Mouse (Mus musculus): ENCODE data around the gene Rhbdf1. TPM values are rescaled to one million over a fixed set of nuclear protein-coding genes. Genes with fewer than 3 reads are reported as not detected.
A peak's percentile ranks its signal among the peaks of the same experiment; 100 is the strongest.

The Rhbdf1 gene
- polyA plus RNA-seq, 1 experiment from 2014 or later = 83.7 TPM

DNA sequence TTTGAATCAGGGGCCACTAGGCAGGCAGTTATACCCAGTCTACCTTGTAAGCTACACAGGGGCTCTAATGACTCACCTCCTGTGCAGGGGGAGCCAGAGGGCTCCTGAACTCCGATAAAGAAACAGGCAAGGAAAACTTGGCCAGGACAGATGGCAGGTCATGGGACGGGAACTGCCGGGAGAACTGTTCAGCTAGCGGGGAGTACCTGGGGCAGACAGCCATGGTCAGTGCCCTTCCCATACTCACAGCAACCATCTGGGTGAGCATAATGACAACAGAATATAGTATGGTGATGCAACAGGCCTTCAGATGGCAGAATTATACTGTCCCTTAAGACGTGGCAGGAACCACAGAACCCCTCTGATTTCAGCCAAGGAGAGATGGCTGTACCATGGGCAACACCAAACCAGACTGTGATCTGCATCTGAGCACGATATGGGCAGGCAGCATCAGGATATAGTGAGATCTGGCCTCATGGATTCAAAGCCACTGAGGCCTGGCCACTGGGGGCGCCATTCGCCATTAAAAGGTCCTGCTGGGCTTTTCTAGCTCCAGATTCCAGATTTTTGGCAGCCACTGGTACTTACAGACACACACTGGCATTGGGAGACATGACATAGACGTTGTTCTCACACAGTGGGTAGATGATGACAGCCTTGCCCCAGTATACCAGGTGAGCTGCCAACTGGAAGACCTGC is 14.8 kb upstream of the Rhbdf1 start:
- no peak overlapping the region for H3K4me2 ChIP-seq
- WGBS = 61% methylated on average over 9 of the region's 9 CpGs
- peaks cover 26% of the 10 kb centered on the region for H3K4me1 ChIP-seq
- peaks cover 60% of the 10 kb centered on the region for H3K36me3 ChIP-seq
- no peaks in the 10 kb centered on the region for H3K9me3 ChIP-seq
- no peaks in the 10 kb centered on the region for H3K27me3 ChIP-seq
- H3K9ac ChIP-seq = no peak overlapping the region
- no peak overlapping the region for H3K4me3 ChIP-seq
- no peak overlapping the region for H3K27ac ChIP-seq
- no peak for ATAC-seq (ENCODE audit: insufficient number of reproducible peaks, low FRiP score, low TSS enrichment, low read depth)

DNA sequence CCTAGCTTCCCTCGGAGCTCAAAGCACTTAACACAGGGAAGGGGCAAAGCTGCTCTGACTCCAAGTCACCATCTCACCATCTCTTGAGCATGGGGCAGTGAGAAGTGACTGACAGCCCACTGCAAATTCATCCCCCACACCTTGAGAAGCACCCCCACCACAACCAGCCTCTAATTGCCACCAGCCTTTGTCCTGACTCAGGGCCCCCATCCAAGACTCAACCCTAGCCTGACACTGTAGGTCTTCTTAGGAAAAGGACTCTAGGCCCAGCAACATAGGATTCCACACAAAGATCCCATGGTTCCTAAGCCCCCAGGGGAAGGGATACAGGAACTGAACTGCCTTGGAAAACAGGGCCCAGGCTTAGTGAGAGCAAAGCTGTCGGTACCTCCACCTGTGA is 14.0 kb upstream of the Rhbdf1 start:
- WGBS = 73% methylated on average over 2 of the region's 2 CpGs
- H3K4me2 ChIP-seq = no peak overlapping the region
- H3K4me3 ChIP-seq = no peak overlapping the region
- no peak overlapping the region for H3K9ac ChIP-seq
- peaks cover 63% of the 10 kb centered on the region for H3K36me3 ChIP-seq
- no peak for ATAC-seq (ENCODE audit: insufficient number of reproducible peaks, low FRiP score, low TSS enrichment, low read depth)
- peaks cover 26% of the 10 kb centered on the region for H3K4me1 ChIP-seq
- H3K27ac ChIP-seq = peak overlapping the region; percentile 68
- H3K9me3 ChIP-seq = no peaks in the 10 kb centered on the region
- H3K27me3 ChIP-seq = no peaks in the 10 kb centered on the region

DNA sequence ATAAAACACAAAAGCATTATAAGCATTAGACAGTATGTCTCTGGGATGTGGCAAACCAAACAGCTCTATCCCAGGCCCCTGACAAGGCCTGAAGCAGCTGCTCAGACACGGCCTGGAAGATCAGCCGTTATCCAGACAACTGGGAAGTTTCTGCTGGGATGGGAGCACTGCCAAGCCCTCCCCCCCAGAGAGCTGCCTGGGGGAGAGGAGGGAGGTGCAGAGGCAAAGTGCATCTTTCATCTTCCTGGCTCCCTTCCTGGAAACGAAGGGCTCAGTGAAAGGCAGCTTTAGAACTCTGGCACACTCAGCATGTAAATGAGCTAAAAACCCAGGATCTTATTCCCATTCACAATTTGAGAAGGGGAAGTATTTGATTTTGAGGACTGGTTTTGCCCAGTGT is 13.5 kb upstream of the Rhbdf1 start:
- H3K27ac ChIP-seq = peak overlapping the region; percentile 68
- 23% methylated on average over 3 of the region's 3 CpGs for WGBS
- H3K9me3 ChIP-seq = no peaks in the 10 kb centered on the region
- no peak overlapping the region for H3K4me2 ChIP-seq
- H3K4me1 ChIP-seq = peaks cover 26% of the 10 kb centered on the region
- H3K4me3 ChIP-seq = no peak overlapping the region
- H3K27me3 ChIP-seq = no peaks in the 10 kb centered on the region
- H3K36me3 ChIP-seq = peaks cover 63% of the 10 kb centered on the region
- ATAC-seq (ENCODE audit: insufficient number of reproducible peaks, low FRiP score, low TSS enrichment, low read depth) = no peak
- H3K9ac ChIP-seq = no peak overlapping the region

DNA sequence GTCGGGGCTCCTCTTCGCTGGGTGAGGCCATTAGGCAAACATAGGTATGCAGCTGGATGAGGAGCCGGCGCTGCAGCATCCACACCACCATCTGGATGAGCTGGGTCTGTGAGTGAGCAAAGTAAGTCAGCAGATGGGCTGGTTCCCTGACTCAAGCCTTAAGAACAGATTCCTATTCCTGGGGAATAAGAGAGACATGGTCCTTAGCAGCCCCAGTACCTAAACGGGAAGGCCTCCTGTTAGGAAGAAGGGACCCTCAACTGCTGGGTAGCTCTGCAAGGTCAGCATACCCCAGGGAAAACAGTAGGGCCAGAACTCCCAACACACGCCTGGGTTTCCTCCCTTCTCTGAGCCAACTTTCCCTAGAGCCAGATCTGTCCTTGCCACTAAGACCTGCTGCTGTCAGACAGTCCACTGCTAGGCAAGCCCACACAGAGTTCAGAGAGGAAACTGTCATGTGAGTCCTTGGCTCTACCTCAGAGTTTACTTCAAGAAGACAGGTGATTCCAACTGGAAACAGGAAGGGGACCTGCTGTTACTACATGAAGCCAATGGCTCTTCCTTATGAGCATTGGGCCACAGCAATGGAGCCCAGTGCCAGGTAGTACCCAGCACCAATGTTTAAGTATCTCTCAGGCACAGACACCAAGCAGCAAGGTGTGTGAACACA is 12.9 kb upstream of the Rhbdf1 start:
- Histone ChIP-seq H3K4me1 (peaks cover 26% of the 10 kb centered on the region), H3K4me3 (no peak overlapping the region), H3K27me3 (no peaks in the 10 kb centered on the region), H3K36me3 (peaks cover 62% of the 10 kb centered on the region), H3K9ac (no peak overlapping the region), H3K4me2 (no peak overlapping the region), H3K9me3 (no peaks in the 10 kb centered on the region), H3K27ac (no peak overlapping the region; the same call in 1 of the 2 replicates)
- 81% methylated on average over 6 of the region's 6 CpGs for WGBS
- ATAC-seq (ENCODE audit: insufficient number of reproducible peaks, low FRiP score, low TSS enrichment, low read depth) = no peak

DNA sequence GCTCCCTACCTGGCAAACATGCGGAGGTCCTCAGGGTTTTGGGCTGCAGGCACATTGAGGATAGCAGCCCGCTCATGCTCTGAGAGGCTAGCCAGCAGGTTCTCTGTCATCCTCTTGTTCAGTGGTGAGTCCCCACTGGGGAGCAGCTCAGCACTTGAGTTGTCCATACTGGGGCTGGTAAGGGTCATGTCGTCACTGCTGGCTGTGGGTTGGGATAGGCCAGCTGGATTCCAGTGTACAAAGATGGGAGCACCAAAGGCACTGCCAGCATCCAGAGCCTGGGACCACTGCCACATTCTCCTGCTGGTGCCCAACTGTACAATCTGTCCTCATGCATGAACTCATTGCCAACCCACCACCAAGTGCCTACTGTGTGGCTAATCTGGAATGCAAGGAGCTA is 11.8 kb upstream of the Rhbdf1 start:
- 95% methylated on average over 3 of the region's 3 CpGs for WGBS

DNA sequence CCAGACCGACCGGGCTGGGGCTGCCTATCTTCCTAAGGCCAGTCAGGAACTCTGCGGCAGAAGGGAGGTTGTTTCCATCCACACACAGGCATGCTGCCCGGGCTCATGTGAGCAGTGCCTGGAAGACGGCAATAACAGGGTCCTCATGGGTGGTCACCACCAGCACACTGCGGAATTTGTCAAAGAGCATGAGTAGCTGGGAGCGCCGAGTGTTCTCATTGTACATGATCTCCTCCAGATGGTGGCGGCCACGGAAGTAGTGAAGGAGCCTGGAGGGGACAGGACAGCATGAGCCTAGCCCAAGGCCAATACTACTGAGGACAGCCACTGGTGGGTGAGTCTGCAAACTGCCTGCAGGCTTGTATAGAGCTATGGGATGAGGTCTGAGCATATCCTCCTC is 10.7 kb upstream of the Rhbdf1 start:
- H3K27me3 ChIP-seq = no peaks in the 10 kb centered on the region
- ATAC-seq (ENCODE audit: insufficient number of reproducible peaks, low FRiP score, low TSS enrichment, low read depth) = no peak
- peaks cover 31% of the 10 kb centered on the region for H3K4me1 ChIP-seq
- no peak overlapping the region for H3K27ac ChIP-seq
- WGBS = 57% methylated on average over 10 of the region's 10 CpGs
- no peak overlapping the region for H3K4me2 ChIP-seq
- no peak overlapping the region for H3K4me3 ChIP-seq
- H3K36me3 ChIP-seq = peaks cover 68% of the 10 kb centered on the region
- H3K9me3 ChIP-seq = no peaks in the 10 kb centered on the region
- H3K9ac ChIP-seq = no peak overlapping the region

More for the DNA sequence above, 11.8 kb upstream of the Rhbdf1 start:
- no peak for ATAC-seq (ENCODE audit: insufficient number of reproducible peaks, low FRiP score, low TSS enrichment, low read depth)
- Histone ChIP-seq H3K27me3 (no peaks in the 10 kb centered on the region), H3K36me3 (peaks cover 63% of the 10 kb centered on the region), H3K9me3 (no peaks in the 10 kb centered on the region), H3K27ac (no peak overlapping the region), H3K4me2 (no peak overlapping the region), H3K9ac (no peak overlapping the region), H3K4me3 (no peak overlapping the region), H3K4me1 (peaks cover 26% of the 10 kb centered on the region)

DNA sequence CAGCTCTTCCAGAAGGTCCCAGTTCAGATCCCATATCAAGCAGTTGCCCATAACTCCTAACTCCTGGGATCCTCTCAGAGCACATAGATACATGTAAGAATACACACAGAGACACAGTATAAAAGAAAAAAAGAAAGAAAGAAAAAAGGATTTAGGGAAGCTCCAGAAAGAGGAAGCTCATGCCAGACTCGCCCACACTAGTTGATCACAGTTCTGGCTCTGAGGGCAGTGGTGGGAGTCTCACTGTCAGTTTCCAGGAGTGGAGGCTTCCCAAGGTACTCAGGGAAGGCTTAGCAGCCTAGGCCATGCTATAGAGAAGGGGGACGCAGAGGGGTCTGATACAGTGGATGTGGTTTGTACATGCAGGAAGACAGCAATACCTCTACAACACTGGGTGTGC is 9.0 kb upstream of the Rhbdf1 start:
- ATAC-seq (ENCODE audit: insufficient number of reproducible peaks, low FRiP score, low TSS enrichment, low read depth) = no peak
- Histone ChIP-seq H3K27ac (no peak overlapping the region), H3K4me1 (peaks cover 32% of the 10 kb centered on the region), H3K4me2 (no peak overlapping the region), H3K27me3 (no peaks in the 10 kb centered on the region), H3K36me3 (peaks cover 68% of the 10 kb centered on the region), H3K9me3 (no peaks in the 10 kb centered on the region), H3K4me3 (no peak overlapping the region), H3K9ac (no peak overlapping the region)
- 85% methylated on average over 2 of the region's 2 CpGs for WGBS

DNA sequence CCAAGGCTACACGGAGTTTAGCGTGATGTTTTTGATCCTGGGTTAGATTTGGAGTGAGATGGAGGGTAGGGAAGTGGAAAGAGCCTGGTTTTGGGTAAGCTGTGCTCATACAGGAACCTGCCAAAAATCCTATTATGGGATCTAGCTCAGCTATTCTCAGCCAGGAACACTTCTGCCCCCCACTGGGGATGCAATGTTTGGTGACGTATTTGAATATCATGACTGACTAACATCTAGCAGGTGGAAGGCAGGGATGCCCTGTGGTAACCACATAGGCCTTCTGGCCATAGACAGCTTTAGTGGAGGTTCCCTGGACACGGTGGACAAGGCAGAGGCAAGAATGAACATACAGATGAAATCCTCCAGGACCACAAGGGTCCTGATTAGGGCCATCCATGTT is 8.1 kb upstream of the Rhbdf1 start:
- H3K36me3 ChIP-seq = peaks cover 68% of the 10 kb centered on the region
- ATAC-seq (ENCODE audit: insufficient number of reproducible peaks, low FRiP score, low TSS enrichment, low read depth) = no peak
- no peak overlapping the region for H3K27ac ChIP-seq

DNA sequence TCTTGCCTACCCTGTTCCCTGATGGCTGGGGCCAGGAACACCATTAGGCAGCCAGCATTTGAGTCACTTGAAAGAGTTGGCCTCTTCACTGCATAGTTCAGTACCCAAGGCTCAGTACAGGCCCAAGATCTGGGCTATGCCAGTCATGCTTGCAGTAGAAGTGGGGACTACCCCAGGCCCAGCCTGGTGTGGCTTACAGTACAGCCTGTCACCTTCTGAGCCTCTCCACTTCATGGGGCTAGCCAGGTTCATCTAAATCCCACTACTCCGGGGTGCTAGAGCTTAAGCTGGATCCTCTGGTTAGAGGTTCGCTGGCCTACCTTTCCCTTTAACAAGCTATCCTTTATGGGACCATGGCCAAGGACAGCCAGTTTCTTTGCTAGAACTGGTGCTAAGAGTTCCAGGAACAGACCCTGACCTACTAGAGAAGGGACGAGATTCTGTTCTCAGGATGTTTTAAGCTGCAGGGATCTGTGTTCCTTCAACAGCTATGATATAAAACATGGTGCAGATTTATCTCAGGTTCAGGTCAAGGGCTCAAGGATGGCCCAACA is 6.3 kb upstream of the Rhbdf1 start:
- Histone ChIP-seq H3K9ac (no peak overlapping the region), H3K4me3 (no peak overlapping the region), H3K4me2 (no peak overlapping the region), H3K4me1 (peaks cover 47% of the 10 kb centered on the region), H3K27ac (no peak overlapping the region), H3K27me3 (no peaks in the 10 kb centered on the region), H3K9me3 (no peaks in the 10 kb centered on the region), H3K36me3 (peaks cover 51% of the 10 kb centered on the region)
- 85% methylated on average over 3 of the region's 3 CpGs for WGBS
- no peak for ATAC-seq (ENCODE audit: insufficient number of reproducible peaks, low FRiP score, low TSS enrichment, low read depth)

More for the DNA sequence above, 8.1 kb upstream of the Rhbdf1 start:
- H3K9ac ChIP-seq = no peak overlapping the region
- 79% methylated on average over 4 of the region's 4 CpGs for WGBS
- no peaks in the 10 kb centered on the region for H3K9me3 ChIP-seq
- no peak overlapping the region for H3K4me3 ChIP-seq
- no peak overlapping the region for H3K4me2 ChIP-seq
- peaks cover 32% of the 10 kb centered on the region for H3K4me1 ChIP-seq
- H3K27me3 ChIP-seq = no peaks in the 10 kb centered on the region

DNA sequence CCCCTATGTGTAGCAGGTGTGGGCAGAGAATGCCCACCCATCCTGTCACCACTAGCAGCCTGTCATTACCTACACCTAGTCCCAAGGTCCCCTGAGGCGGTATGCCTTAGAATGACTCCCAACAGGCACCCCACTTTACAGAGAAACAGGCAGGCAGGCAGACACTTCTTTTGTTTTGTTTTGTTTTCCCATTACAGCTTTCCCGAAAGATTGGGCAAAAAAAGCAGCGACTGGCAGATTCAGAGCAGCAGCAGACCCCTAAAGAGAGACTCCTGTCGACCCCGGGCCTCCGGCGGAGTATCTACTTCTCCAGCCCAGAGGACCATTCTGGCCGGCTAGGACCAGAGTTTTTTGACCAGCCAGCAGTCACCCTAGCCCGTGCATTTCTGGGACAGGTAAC is 5.5 kb upstream of the Rhbdf1 start:
- Histone ChIP-seq H3K9me3 (no peaks in the 10 kb centered on the region), H3K9ac (no peak overlapping the region), H3K27ac (no peak overlapping the region), H3K4me2 (no peak overlapping the region), H3K27me3 (no peaks in the 10 kb centered on the region), H3K36me3 (peaks cover 44% of the 10 kb centered on the region), H3K4me1 (peaks cover 55% of the 10 kb centered on the region), H3K4me3 (no peak overlapping the region)
- no peak for ATAC-seq (ENCODE audit: insufficient number of reproducible peaks, low FRiP score, low TSS enrichment, low read depth)
- 85% methylated on average over 9 of the region's 9 CpGs for WGBS

DNA sequence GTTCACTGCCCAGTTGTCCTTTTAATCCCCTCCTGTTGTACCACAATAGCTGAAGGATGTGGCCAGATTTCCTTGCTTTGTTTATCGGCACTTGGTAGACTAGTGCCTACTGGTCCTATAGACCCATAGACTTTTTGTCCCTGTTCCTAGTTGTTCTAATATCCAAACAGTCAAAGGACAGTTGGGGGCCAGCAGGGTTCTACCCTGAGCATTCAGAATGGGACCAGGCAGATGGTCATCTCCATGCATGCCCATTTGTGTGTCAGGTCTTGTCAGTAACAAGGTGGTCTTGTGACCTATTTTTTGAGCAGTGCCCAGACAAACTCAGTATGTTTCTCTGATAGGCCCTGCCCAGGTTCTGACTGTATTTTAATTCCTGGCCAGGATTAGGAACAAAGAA is 4.9 kb upstream of the Rhbdf1 start:
- WGBS = 51% methylated on average over 1 of the region's 1 CpGs
- H3K4me3 ChIP-seq = peak overlapping the region; percentile 69
- peaks cover 39% of the 10 kb centered on the region for H3K36me3 ChIP-seq
- H3K9me3 ChIP-seq = no peaks in the 10 kb centered on the region
- ATAC-seq (ENCODE audit: insufficient number of reproducible peaks, low FRiP score, low TSS enrichment, low read depth) = no peak
- H3K4me2 ChIP-seq = peak overlapping the region; percentile 77
- no peaks in the 10 kb centered on the region for H3K27me3 ChIP-seq
- peak overlapping the region; percentile 70 for H3K9ac ChIP-seq
- H3K4me1 ChIP-seq = peaks cover 60% of the 10 kb centered on the region
- H3K27ac ChIP-seq = peak overlapping the region; percentile 94

DNA sequence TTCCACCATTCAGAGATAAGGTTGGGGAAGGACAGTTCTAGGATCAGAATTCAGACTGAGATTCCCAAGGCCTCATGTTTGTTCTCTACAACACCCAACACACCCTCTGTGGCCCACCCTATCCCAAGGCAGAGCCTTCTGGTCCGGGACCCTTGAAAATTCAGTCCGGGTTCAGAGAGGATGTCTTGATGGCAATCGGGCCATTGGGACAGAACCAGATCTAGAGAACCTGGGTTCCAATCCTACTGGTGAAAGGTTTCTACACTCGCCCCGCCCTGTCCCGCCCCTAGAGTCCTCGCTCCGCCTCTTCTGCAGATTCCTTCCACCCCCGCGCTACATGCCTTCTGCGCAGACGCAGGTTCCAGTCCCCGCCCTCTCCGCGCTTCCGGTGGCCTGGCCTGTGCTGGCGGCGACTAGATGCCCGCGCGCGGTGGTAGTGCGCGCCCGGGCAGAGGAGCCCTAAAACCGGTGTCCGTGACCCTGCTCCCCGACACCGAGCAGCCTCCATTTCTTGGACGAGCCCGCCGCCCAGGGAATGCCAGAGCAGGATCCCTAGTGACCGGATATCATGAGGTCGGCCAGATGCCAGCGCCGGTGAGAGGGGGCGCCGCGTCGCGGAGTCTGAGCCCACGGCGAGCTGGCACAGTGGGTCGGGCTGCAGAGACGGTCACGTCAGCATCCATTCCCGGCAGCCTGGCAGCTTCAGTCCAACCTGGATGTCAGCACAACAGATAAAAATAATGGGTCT is 4.2 kb upstream of the Rhbdf1 start, which contains the start of gene Mpg:
Gene Mpg, plus strand, starts transcription at position 382 of the 748 bp plus-strand sequence.
- Histone ChIP-seq H3K27me3 (no peaks in the 10 kb centered on the region), H3K4me2 (peak within 1 kb of the TSS; percentile 77), H3K36me3 (peaks cover 31% of the 10 kb centered on the region), H3K9me3 (no peaks in the 10 kb centered on the region), H3K4me1 (peaks cover 60% of the 10 kb centered on the region), H3K27ac (peak within 1 kb of the TSS; percentile 94), H3K9ac (peak within 1 kb of the TSS; percentile 70), H3K4me3 (peak within 1 kb of the TSS; percentile 69)
- 3% methylated on average over 47 of the region's 47 CpGs for WGBS
- peak; percentile 71; the same call in 1 of the 2 replicates for ATAC-seq (ENCODE audit: insufficient number of reproducible peaks, low FRiP score, low TSS enrichment, low read depth)
